Mouse (Mus musculus) heart, embryonic 16.5 days (tissue): ENCODE measurements around the gene Mtx3. TPM values are rescaled to one million over a fixed set of nuclear protein-coding genes. Genes with fewer than 3 reads are reported as not detected.

ENCODE experiments used
- ATAC-seq: fragments of 200-750 bp; cut with Nextera tagmentation; replicated peaks from 2 replicates; pipeline ENCODE4 v1.8.0; 2017; ENCODE audit warnings: moderate number of reproducible peaks; ENCODE audit not compliant: insufficient read depth, low FRiP score; ENCODE audit errors: extremely low read depth
- H3K27ac ChIP-seq: fragments of 300-500 bp; sonication (generic); 2 replicates; pipeline ENCODE4 v1.5.1; 2014; ENCODE audit warnings: mild to moderate bottlenecking, low read length, control low read depth, moderate library complexity
- H3K27me3 ChIP-seq: fragments of 300-500 bp; sonication (generic); 2 replicates; pipeline ENCODE4 v1.6.1; 2014; ENCODE audit warnings: low read length, mixed read lengths; ENCODE audit not compliant: control insufficient read depth, insufficient read depth
- H3K36me3 ChIP-seq: fragments of 300-500 bp; sonication (generic); 2 replicates; pipeline ENCODE4 v1.6.1; 2014; ENCODE audit not compliant: control insufficient read depth, insufficient read depth
- H3K4me1 ChIP-seq: fragments of 300-500 bp; sonication (generic); 2 replicates; pipeline ENCODE4 v1.6.1; 2014; ENCODE audit warnings: low read length, mixed read lengths; ENCODE audit not compliant: control insufficient read depth, insufficient read depth
- H3K4me2 ChIP-seq: fragments of 300-500 bp; sonication (generic); 2 replicates; pipeline ENCODE4 v1.6.1; 2014; ENCODE audit warnings: low read depth, mild to moderate bottlenecking, control low read depth, low read length
- H3K4me3 ChIP-seq: fragments of 300-500 bp; sonication (generic); 2 replicates; pipeline ENCODE4 v1.5.1; 2014; ENCODE audit warnings: mild to moderate bottlenecking, control low read depth, low read length
- H3K9ac ChIP-seq: fragments of 300-500 bp; sonication (generic); 2 replicates; pipeline ENCODE4 v1.6.1; 2014; ENCODE audit warnings: low read length, control low read depth
- H3K9me3 ChIP-seq: fragments of 300-500 bp; sonication (generic); replicated peaks from 2 replicates; pipeline ENCODE4 v1.6.1; 2016; ENCODE audit warnings: low read length; ENCODE audit not compliant: control insufficient read depth
- WGBS: fragments of 180-500 bp; shearing (Covaris S2); extraction: QIAGEN DNeasy Blood & Tissue Kit; methylation state at CpG from one replicate; pipeline ENCODE4 v1.1.7; 2014; 5-methylcytosine and 5-hydroxymethylcytosine counted together
- polyA plus RNA-seq: library from polyadenylated mRNA; unstranded; fragments of >200 nt; fragmentation: Nextera tagmentation; extraction: Ambion mirVana; gene quantifications from 2 replicates; pipeline ENCODE4 v1.2.1, GENCODE M21; 2015

The Mtx3 gene
- polyA plus RNA-seq, 1 experiment from 2014 or later: 3.0 TPM

- H3K27ac ChIP-seq: no peak overlapping the region
- no peak overlapping the region for H3K4me2 ChIP-seq
- no peak overlapping the region for H3K4me3 ChIP-seq
- no peak for ATAC-seq
- H3K36me3 ChIP-seq: no peaks in the 10 kb centered on the region
- H3K9ac ChIP-seq: no peak overlapping the region
- 64% methylated on average over 5 of the region's 5 CpGs for WGBS
- no peaks in the 10 kb centered on the region for H3K27me3 ChIP-seq
- peaks cover 32% of the 10 kb centered on the region for H3K4me1 ChIP-seq
- H3K9me3 ChIP-seq: no peaks in the 10 kb centered on the region
Observed at GRCm38 (mm10) chr13:92905944-92906343, 61.4 kb downstream of the Mtx3 start.

GRCm38 (mm10) chr13:92907366-92907765, 62.8 kb downstream of the Mtx3 start:
- Histone ChIP-seq H3K4me3 (no peak overlapping the region), H3K27me3 (no peaks in the 10 kb centered on the region), H3K9me3 (no peaks in the 10 kb centered on the region), H3K4me1 (peaks cover 27% of the 10 kb centered on the region), H3K9ac (0 out of 2 replicates have a peak overlapping the region, but pooled peaks have one; percentile 16), H3K4me2 (no peak overlapping the region), H3K36me3 (no peaks in the 10 kb centered on the region), H3K27ac (peak overlapping the region; percentile 30)
- no peak for ATAC-seq
- 49% methylated on average over 5 of the region's 5 CpGs for WGBS

Other genes with a start within 250 kb of the Mtx3 start
- 11.0 and 13.6 TPM in 2 replicates for gene Serinc5, start 233.7 kb upstream of the Mtx3 start, polyA plus RNA-seq
- gene Thbs4, start 49.9 kb upstream of the Mtx3 start, polyA plus RNA-seq: 33.5 and 37.5 TPM in 2 replicates